Mouse (Mus musculus): ENCODE results near the gene Ttf2. TPM values are rescaled to one million over a fixed set of nuclear protein-coding genes. Genes with fewer than 3 reads are reported as not detected.

Ttf2 gene
- total RNA-seq (2021), result 1 to 10 TPM in 1 of 2 experiments, under 1 TPM in 1; 0.96 to 1.5 TPM

DNA sequence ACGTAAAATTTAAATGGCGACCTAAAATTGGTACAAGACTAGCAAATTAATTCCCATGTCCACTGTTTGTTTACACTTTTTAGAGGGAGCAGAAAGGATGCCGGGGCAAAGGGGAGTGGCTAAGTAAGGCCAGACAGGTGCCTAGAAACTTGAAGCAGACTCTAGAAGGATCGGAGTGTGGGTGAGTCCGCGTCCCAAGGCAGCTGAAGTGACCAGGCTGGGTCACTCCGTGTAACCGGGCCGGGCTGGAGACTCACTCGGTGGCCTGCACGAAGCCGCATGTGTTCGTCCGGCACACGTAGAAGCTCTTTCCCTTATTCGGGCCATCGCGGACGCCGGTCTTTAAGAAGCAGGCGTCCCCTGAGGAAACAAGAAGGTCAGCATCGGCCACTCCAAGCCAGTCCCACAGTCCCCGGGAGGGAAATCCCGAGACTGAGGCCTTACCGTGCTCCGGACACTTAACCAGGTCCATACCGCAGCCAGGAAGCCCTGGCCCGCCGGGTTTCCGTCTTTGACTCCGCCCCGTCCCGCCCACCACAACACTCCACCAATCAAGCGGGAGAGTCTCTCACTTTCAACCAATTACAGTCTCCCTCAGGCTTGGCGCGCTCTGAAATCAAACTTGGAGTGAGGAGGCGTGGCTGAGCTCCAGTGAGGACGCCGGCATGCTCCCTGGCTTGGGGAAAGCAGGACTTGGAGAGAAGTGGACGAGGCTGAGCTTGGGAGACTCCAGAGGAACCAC is at the start of gene Ttf2:
TSS of gene Ttf2 (minus strand) at position 488 of the 742 bp plus-strand sequence.
- DNase-seq (ENCODE audit: low spot score in 2 of 2), result peak; percentile 85 to 92
- intact Hi-C loops (cut with DNase I), result no loop called here

DNA sequence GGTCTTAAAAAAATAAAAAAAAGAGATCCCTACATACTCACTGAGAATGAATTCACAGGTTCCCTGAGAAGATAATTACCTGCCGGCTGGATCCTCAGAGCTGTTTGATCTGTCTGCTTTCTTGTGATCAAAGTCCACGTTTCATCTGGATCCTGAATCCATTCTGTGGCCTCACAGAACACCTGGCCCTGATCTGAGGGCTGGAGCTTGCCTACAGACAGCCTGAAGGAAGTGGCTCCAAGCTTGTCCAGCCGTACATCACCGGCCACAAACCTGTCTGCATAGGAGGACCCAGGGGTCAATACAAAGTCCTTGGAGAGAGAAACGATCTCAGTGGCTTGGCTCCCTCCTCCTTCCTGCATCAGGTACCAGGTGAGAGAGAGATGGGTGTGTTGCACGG is 49.0 kb upstream of the Ttf2 start:
- intact Hi-C loops (cut with DNase I), result no loop called here

DNA sequence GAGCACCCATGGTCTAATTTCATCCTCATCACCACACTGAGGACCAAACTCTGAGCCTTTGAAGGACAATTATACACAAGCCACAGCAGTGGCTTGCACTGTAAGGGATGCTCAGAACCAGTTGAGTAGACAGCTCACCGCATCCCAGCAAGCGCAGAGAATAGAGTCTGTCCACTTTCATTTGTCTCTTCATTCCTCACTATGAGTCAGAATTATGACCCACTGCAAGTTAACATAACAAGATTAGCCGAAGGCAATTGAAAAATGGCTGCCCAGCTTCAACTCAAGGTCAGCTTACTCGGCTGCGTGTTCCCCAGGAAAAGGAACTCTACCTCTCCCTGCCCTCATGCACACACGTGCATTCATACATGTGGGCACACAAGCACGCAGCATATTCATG is 46.6 kb upstream of the Ttf2 start:
- DNase-seq (ENCODE audit: low spot score in 2 of 2), result no peak
- intact Hi-C loops (cut with DNase I), result no loop called here

More for the DNA sequence above, 49.0 kb upstream of the Ttf2 start:
- no peak for DNase-seq (ENCODE audit: low spot score in 2 of 2)

DNA sequence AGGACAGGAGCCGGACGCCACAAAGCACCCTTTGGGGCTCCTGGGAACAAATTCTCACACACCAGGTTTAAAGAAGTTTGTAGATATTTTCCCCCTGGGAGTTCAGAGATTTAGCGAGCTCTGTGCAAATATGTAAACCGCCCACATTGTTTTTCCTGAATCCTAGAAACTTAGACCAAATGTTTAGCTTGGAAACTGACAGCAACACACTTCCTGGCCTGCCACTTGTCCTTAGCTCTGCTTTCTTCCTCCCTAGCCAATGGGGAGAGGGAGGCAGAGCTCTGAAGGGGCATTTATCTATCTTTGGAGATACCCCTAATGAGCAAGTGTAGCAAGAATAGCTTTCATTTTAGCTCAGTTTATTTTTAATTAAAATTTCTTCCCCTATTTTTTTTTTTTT is 45.8 kb upstream of the Ttf2 start:
- DNase-seq (ENCODE audit: low spot score in 2 of 2), result no peak
- intact Hi-C loops (cut with DNase I), result no loop called here

DNA sequence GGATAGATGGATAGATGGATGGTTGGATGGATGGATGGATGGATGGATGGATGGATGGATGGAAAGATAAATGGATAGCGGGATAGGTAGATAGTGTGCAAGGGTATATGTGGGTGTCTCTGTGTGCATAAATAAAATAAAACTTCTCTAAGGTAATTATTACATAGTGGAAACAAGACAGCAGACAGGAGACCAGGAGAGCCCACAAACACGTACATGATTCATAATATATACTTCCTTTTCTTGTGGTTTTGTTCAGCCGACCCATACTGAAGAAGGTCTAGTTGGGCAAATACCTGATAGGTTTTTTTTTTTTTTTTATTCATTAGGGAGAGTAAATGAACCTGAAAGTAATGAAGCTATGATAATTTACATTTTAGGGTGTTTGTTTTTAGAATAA is 44.1 kb upstream of the Ttf2 start:
- no peak for DNase-seq (ENCODE audit: low spot score in 2 of 2)
- intact Hi-C loops (cut with DNase I), result no loop called here

DNA sequence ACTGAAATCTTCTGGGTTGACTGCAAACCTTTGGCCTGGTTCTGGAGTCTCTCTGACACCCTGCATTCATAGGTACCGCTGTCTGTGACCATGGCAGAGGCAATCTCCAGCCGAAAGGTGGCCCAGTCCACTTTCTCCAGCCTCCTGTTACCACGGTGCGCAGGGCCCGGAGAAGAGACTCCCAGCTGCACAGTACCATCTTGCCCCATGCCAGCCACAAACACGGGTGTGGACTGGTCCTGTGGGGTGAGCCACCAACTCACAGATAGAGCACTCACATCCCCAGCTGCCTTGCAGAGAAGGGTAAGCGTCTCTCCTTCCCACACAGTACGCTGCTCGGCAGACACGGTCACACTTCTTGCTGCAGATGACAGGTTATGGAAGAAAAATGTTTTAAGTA is 43.5 kb upstream of the Ttf2 start:
- no peak for DNase-seq (ENCODE audit: low spot score in 2 of 2)
- intact Hi-C loops (cut with DNase I), result no loop called here

DNA sequence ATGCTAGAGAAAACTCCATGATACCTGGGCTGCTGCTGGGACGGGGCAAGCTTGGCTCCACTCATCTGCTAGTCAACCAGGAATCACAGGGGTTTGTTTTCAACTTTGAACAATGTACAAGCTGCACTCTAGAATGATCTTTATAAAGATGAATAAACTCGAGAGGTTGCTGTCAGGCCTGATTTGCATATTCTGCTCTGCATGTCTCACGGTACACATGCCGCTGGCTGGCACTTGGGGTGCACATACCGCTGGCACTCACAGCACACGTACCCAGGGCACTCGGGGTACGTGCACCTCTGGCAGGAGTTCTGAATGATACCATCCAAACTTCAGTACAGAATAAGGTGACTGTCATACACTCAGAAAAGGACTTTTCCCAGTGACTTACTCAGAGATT is 43.1 kb upstream of the Ttf2 start:
- no peak for DNase-seq (ENCODE audit: low spot score in 2 of 2)
- intact Hi-C loops (cut with DNase I), result no loop called here

DNA sequence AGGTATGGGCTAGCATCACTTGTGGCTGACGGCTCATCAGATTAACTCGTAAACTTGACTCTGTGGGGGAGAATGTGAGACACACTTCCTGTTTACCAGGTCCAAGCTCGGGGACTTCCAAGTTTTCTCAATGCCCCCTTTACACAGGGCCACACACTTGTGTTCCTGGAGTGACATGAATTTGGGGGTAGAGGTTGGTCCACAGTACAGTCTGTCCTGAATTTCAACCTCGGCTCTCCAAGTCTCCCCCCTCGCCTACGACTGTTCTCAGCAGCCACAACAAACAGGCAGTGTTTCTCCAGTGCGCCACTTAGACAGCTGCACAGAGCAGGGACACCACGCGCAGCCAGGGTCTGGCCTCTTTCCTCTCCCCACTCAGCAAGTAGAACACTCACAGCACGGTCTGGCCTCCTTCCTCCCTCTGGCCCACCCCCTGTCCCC is 42.7 kb upstream of the Ttf2 start:
- peak; percentile 29 to 40 for DNase-seq (ENCODE audit: low spot score in 2 of 2)
- intact Hi-C loops (cut with DNase I), result no loop called here

DNA sequence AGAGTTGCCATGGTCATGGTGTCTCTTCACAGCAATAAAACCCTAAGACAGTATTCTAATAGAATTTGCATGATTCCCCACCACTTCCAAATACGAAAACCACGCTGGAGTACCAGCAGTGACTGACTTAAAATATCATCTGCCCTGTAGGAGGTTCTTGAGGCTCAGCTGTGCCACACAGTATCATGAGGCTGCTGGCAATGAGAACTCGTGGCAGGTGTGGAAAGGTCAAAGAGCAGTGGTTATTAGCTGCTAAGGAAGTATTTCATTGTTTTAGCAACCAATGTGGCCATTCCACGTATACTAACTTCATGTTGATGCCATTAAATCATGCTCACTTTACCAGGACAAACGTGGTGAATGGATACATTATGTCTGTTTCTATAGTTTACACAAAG is 41.7 kb upstream of the Ttf2 start:
- intact Hi-C loops (cut with DNase I), result no loop called here
- no peak for DNase-seq (ENCODE audit: low spot score in 2 of 2)

DNA sequence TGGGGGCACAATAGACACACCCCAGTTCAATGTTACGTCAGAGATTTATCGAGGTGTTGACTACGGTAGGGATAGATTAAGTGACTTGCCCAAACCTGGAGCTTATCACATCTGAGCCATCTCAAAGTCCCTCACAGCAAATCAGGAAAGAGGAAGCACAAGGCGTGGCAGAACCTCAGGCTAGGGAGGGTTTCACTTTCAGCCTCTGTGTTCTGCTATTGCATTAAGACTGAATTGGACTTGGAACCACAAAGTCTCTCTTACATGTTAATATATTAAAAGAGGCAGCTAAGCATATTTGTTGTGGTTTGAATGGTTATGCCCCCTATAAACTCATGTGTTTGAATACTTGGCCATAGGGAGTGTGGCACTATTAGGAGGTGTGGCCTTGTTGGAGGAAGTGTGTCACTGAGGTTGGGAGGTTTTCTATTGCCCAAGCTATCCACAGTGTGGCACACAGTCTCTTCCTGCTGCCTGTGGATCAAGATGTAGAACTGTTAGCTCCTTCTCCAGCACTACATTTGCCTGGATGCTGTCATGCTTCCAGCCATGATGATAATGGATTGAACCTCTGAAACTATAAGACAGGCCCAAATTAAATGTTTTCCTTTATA is 41.2 kb upstream of the Ttf2 start:
- intact Hi-C loops (cut with DNase I), result no loop called here
- DNase-seq (ENCODE audit: low spot score in 2 of 2), result no peak

DNA sequence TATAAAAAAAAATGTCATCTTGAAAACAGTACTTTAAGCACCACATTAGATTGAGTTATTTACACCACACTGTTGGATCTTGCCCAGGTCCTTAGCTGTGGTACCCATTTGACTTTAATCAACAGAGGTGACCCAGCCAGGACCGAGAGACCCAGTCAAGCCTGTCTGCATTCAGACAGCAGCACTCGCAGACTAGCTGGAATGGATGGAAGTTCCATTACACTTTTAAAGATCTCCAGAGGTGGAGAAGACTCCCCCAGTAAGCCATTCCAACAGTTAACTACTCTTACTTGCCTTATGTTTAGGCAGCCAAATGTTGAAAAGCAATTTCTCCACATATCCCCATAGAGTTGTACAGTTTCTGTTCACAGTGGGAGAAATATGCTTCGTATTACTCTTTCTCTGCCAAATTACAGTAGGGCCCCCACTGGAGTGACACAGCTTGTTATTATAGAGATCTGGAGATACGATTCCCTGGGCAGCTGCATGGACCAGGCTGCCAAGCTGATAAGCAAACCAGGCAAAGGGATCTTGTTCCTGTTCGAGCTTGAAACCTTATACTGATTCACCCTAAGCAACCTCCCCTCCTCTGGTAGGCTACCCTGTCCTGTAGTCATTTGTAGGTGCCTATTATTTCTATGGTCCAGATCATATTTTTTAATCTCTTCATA is 37.8 kb upstream of the Ttf2 start:
- intact Hi-C loops (cut with DNase I), result no loop called here
- DNase-seq (ENCODE audit: low spot score in 2 of 2), result no peak

DNA sequence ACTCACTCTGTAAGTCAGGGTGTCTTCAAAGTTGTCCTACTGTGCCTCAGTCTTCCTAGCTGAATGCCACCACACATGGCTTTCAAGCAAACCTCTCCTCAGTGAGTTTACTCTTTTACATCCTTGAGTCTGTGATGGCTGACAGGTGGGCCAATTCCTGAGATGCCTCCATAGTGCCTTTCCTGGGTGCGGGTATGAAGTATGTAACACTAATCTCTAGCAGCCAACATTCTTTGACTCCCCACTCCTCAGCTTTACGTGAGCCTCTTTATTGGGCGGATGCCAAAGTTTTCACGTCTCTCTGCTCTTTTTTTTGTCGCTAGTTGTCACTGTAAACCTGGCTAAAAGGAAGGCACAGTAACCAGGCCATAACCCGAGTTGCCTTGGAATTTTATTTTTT is 35.9 kb upstream of the Ttf2 start:
- intact Hi-C loops (cut with DNase I), result no loop called here
- DNase-seq (ENCODE audit: low spot score in 2 of 2), result no peak

DNA sequence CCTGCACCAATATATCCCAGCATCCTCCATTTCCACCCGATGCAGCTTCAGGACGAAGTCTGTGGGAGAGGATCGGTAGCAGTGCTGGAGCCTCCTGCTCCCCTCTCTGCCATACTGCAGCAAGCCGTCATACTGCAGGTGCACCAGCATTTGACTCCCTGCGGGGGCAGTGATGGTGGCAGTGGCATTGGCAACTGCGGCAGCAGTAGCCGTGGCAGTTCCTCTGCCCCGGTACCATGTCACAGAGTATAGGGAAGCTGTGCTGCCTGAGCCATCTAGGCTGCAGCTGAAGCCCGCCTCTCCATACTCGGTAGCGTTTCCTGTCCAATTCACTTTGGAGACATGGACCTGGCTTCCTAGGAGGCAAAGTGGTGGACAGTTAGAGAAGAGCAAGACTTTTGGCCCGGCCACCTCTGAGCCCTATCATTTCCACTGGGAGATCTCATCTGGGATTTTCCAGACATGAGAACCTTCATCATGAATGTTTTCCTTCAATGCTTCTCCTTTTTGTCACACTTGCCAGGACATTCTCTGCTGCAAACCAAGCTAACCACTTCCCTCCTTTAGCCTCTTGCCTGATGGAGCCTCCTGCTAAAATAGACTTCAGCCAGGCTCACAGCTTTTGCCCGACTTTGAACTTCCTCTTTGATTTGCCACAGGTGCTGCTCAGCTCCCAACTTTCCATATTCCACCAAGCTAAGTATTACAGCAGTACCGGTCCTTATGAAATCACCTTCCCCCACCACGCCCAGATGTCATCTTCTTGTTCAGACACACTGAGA is 34.3 kb upstream of the Ttf2 start:
- intact Hi-C loops (cut with DNase I), result no loop called here
- DNase-seq (ENCODE audit: low spot score in 2 of 2), result no peak

DNA sequence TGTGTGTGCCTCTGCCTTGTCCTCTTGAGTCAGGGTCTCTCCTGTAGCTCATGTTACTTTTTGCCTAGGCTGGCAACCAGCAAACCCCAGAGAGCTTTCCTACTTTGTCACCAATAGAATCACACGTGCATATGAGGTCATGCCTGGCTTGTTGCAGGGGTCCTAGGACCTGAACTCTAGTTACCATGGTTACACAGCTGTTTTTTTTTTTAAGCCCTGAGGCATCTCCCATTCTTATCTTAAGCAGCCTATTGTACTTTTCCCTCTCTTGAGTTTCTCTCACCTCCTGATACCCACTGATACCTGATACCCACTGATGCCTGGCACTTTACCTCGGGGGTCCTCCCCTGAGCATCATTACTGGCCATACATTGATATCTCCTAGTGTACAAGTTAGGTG is 30.3 kb upstream of the Ttf2 start:
- no peak for DNase-seq (ENCODE audit: low spot score in 2 of 2)
- intact Hi-C loops (cut with DNase I), result loop anchor here (2.0 kb wide), 1 partner anchor 25 kb away; no protein-coding TSS in a partner anchor

DNA sequence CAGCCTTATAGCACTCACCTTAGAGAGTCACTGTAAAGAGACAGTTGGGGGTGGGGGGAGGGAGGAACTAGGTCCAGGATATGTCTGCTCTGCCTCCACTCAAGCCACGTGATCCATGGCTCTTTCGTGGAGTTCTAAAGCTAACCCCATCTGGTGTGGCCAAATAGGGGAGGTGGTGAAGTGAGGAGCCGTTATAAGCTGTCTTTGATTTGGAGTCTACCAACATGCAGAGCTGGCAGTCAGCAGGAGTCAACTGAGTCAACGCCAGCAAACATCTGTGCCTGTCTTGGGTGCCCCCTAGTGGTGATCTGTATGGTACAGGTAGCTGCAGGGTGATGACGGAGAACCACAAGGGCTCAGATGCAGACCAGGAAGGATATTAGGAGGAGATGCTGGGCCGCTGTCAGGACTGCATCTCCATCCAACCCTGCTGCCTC is 29.5 kb upstream of the Ttf2 start:
- DNase-seq (ENCODE audit: low spot score in 2 of 2), result peak; percentile 62 to 68
- intact Hi-C loops (cut with DNase I), result loop anchor here (2.0 kb wide), 1 partner anchor 24 kb away; no protein-coding TSS in a partner anchor

DNA sequence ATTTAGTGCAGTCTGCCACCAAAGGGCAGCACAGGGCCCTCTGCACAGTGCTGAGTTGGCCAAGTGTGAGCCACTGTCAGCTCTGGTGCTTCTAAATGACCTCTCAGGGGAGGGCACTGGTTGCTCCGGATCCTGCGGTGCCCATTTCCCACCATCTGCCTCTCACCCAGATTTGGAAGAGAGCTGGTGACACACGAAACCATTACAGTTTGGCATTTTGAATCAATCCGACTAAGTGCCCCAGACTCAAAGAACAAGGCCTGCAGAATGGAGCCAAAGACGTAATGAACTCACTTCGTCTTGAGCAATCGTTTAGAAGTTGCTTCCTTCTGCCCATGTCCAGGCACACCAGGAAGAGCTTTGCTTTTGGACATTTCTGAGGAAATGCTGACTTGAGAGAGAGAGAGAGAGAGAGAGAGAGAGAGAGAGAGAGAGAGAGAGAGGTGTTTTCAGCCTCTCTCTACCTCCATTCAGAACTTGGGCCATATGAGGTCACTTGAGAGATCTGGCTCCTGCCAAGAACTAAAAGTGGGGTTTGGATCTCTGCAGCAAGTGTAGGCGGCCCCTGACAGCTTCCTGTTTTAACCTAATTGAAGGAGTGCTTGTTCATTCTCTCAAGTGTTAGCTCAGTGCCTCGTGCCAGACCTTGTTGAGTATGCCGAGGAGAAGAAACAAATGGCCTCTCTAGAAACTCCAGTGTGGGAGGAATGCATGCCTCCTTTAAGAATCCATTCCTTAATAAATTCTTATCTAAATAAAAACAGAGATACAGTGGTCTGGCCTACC is 28.5 kb upstream of the Ttf2 start:
- intact Hi-C loops (cut with DNase I), result loop anchor here (2.0 kb wide), 1 partner anchor 23 kb away; no protein-coding TSS in a partner anchor
- DNase-seq (ENCODE audit: low spot score in 2 of 2), result peak in 1 of 2 experiments; percentile 58

DNA sequence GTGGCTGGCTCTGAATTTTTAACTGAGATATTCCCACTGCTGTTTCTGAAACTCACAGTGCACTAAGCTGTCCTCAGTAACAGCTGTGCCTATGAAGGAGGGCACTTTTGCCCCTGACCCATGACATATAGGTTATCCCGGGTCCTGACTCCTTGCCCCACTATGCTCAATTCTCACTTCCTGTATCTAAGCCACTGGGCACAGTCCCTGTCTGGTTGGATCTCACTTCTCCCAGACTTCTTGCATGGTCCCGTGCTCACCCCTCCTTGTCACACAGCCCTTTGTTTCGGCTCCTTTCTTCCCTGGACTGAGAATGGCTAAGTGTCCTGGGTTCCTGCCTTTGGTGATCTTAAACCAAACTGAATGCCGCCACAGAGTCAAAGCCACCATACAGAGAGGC is 24.8 kb upstream of the Ttf2 start:
- intact Hi-C loops (cut with DNase I), result no loop called here
- DNase-seq (ENCODE audit: low spot score in 2 of 2), result no peak

DNA sequence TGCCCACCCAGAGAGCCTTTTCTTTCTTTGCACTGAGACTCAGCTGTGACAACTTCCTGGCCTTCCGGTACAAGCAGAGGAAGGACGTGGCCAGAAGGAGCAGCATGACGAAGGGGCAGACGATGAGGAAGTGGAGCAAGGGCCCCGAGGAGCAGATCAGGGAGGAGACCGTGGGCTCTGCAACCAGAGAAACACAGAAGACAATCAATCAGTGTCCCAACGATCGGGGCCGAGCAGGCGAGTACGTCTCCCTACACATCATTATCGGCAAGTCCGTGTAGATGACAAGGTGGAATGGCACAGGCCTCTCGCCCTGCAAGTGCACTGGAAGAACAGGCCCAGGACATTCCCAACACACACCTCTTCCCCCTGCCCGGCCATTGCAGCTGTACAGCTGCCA is 24.3 kb upstream of the Ttf2 start:
- DNase-seq (ENCODE audit: low spot score in 2 of 2), result no peak
- intact Hi-C loops (cut with DNase I), result no loop called here

DNA sequence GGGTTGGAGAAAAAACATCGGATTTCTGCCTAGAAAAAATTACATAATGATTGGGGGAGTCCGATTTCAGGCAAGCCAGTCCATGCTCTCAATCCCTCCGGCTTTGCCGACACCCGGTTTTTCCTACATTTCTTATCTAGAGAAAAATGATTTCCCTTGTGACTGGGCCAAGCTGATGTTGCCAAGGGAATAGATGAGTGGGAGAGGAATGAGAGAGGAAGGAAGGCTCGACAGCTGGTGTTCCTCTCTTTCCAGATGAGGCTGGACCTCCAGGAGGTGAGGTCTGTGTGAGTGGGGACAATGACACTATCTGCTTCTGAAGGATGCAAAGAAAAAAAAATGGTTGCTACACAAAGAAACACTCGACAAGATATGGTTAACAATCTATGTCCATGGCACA is 23.7 kb upstream of the Ttf2 start:
- DNase-seq (ENCODE audit: low spot score in 2 of 2), result no peak
- intact Hi-C loops (cut with DNase I), result no loop called here

Measured in left cerebral cortex, postnatal 25 days (tissue).